Mouse (Mus musculus) kidney, embryonic 15.5 days (tissue): ENCODE data around the gene Hspa2. TPM values are rescaled to one million over a fixed set of nuclear protein-coding genes. Genes with fewer than 3 reads are reported as not detected.

Experiments
- ATAC-seq: fragments of 200-750 bp; cut with Nextera tagmentation; replicated peaks from 2 replicates; pipeline ENCODE4 v1.8.0; 2017; ENCODE audit warnings: moderate TSS enrichment; ENCODE audit not compliant: low FRiP score
- H3K27ac ChIP-seq: fragments of 300-500 bp; sonication (generic); 2 replicates; pipeline ENCODE4 v1.5.1; 2015; ENCODE audit warnings: mild to moderate bottlenecking, inconsistent platforms
- H3K27me3 ChIP-seq: fragments of 300-500 bp; sonication (generic); 2 replicates; pipeline ENCODE4 v1.6.1; 2015; ENCODE audit warnings: inconsistent platforms
- H3K36me3 ChIP-seq: fragments of 300-500 bp; sonication (generic); 2 replicates; pipeline ENCODE4 v1.6.1; 2015; ENCODE audit warnings: inconsistent platforms
- H3K4me1 ChIP-seq: fragments of 300-500 bp; sonication (generic); 2 replicates; pipeline ENCODE4 v1.6.1; 2015; ENCODE audit warnings: inconsistent platforms
- H3K4me2 ChIP-seq: fragments of 300-500 bp; sonication (generic); 2 replicates; pipeline ENCODE4 v1.6.1; 2015; ENCODE audit warnings: moderate library complexity, mild to moderate bottlenecking, inconsistent platforms
- H3K4me3 ChIP-seq: fragments of 300-500 bp; sonication (generic); replicated peaks from 2 replicates; pipeline ENCODE4 v1.5.1; 2015; ENCODE audit warnings: mild to moderate bottlenecking, inconsistent platforms
- H3K9ac ChIP-seq: fragments of 300-500 bp; sonication (generic); 2 replicates; pipeline ENCODE4 v1.6.1; 2015; ENCODE audit warnings: mild to moderate bottlenecking, inconsistent platforms
- H3K9me3 ChIP-seq: fragments of 300-500 bp; sonication (generic); replicated peaks from 2 replicates; pipeline ENCODE4 v1.6.1; 2016; ENCODE audit warnings: inconsistent platforms
- WGBS: fragments of 180-500 bp; shearing (Covaris S2); methylation state at CpG from one replicate; pipeline ENCODE4 v1.1.7; 2015; ENCODE audit warnings: mixed read lengths; 5-methylcytosine and 5-hydroxymethylcytosine counted together
- polyA plus RNA-seq: library from polyadenylated mRNA; unstranded; fragments of >200 nt; fragmentation: Nextera tagmentation; extraction: Ambion mirVana; gene quantifications from 2 replicates; pipeline ENCODE4 v1.2.1, GENCODE M21; 2015

The Hspa2 gene
- polyA plus RNA-seq: 9.3 and 10.3 TPM in 2 replicates

GRCm38 (mm10) chr12:76403886-76404537, at the start of gene Hspa2:
Gene Hspa2, plus strand, starts transcription at chr12:76404176.
- Histone ChIP-seq H3K4me1 (peaks cover 26% of the 10 kb centered on the region), H3K9ac (peak within 1 kb of the TSS; percentile 66), H3K36me3 (no peaks in the 10 kb centered on the region), H3K4me2 (peak within 1 kb of the TSS; percentile 94), H3K27me3 (peaks cover 41% of the 10 kb centered on the region), H3K9me3 (no peaks in the 10 kb centered on the region), H3K4me3 (peak within 1 kb of the TSS; percentile 78), H3K27ac (peak within 1 kb of the TSS; percentile 97)
- ATAC-seq: peak; percentile 99
- under 1% methylated on average over 54 of the region's 54 CpGs for WGBS

GRCm38 (mm10) chr12:76360868-76361267, 43.1 kb upstream of the Hspa2 start:
- 59% methylated on average over 1 of the region's 1 CpGs for WGBS
- Histone ChIP-seq H3K9me3 (no peaks in the 10 kb centered on the region), H3K4me2 (no peak overlapping the region), H3K4me1 (peaks cover 7% of the 10 kb centered on the region; the same call in 1 of the 2 replicates), H3K27ac (no peak overlapping the region), H3K4me3 (no peak overlapping the region), H3K36me3 (peaks cover 7% of the 10 kb centered on the region; the same call in 1 of the 2 replicates), H3K27me3 (no peaks in the 10 kb centered on the region), H3K9ac (no peak overlapping the region)
- no peak for ATAC-seq

- no peak overlapping the region for H3K4me2 ChIP-seq
- H3K9me3 ChIP-seq: no peaks in the 10 kb centered on the region
- ATAC-seq: peak; percentile 70
- peaks cover 7% of the 10 kb centered on the region; the same call in 1 of the 2 replicates for H3K36me3 ChIP-seq
- H3K4me1 ChIP-seq: peaks cover 13% of the 10 kb centered on the region
- H3K27ac ChIP-seq: peak overlapping the region; percentile 58; the same call in 1 of the 2 replicates
- H3K9ac ChIP-seq: no peak overlapping the region
- H3K4me3 ChIP-seq: no peak overlapping the region
- WGBS: 44% methylated on average over 9 of the region's 9 CpGs
- no peaks in the 10 kb centered on the region for H3K27me3 ChIP-seq
Measured at GRCm38 (mm10) chr12:76361405-76362302, 42.3 kb upstream of the Hspa2 start.

- H3K9ac ChIP-seq: no peak overlapping the region
Measured at GRCm38 (mm10) chr12:76362303-76362676, 41.7 kb upstream of the Hspa2 start.

GRCm38 (mm10) chr12:76366276-76366675, 37.7 kb upstream of the Hspa2 start:
- Histone ChIP-seq H3K36me3 (no peaks in the 10 kb centered on the region), H3K9me3 (no peaks in the 10 kb centered on the region), H3K4me2 (no peak overlapping the region), H3K4me3 (no peak overlapping the region), H3K9ac (no peak overlapping the region), H3K27me3 (no peaks in the 10 kb centered on the region), H3K4me1 (peaks cover 36% of the 10 kb centered on the region), H3K27ac (no peak overlapping the region)
- ATAC-seq: no peak
- WGBS: 73% methylated on average over 3 of the region's 3 CpGs

More at GRCm38 (mm10) chr12:76362303-76362676, 41.7 kb upstream of the Hspa2 start:
- H3K27me3 ChIP-seq: no peaks in the 10 kb centered on the region
- peaks cover 5% of the 10 kb centered on the region; the same call in 1 of the 2 replicates for H3K36me3 ChIP-seq
- H3K27ac ChIP-seq: 0 out of 2 replicates have a peak overlapping the region, but pooled peaks have one; percentile 34
- ATAC-seq: no peak
- H3K4me1 ChIP-seq: peaks cover 20% of the 10 kb centered on the region
- no peak overlapping the region for H3K4me2 ChIP-seq
- no peak overlapping the region for H3K4me3 ChIP-seq
- H3K9me3 ChIP-seq: no peaks in the 10 kb centered on the region
- WGBS: 83% methylated on average over 9 of the region's 9 CpGs

DNA sequence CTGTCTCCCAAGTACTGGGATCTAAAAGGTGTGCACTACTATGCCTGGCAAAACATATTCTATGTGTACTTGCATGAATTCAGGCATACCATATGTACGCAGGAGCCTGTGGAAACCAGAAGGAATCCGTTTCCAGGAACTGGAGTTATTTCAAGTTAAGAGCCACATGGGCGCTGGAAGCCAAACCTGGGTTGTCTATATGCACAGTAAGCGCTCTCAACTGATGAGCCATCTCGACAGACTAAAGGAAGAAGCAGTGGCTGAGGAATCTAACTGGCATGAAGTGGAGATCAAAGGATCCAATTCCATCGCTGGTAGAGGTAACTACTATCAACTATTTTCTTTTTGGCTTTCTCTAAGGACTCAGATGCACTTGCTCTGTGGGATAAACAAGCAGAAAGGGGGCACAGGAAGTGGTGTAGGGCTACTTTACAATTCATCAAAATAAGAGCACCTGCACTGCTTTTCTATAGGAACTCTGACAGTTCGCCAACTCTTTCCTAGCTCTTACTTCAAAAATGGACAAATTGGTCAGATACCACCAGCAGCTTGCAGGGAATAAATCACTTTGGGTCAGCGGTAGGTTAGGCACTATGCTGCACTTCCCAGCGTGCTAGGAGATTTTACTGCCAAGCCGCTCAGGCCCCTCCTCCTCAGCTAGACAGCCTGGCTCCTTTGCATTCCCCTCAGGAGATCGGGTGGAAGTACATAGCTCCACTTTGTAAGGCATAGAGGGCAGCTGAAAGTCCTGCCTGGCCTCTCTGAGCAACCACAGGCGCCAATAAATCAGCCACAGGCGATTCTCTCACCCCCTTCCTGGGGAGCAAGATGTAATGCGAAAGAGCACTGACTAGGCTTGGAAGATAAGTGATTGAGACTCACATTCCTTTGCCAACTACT, 36.6 kb upstream of the Hspa2 start:
- Histone ChIP-seq H3K4me3 (peak overlapping the region; percentile 97), H3K4me2 (peak overlapping the region; percentile 91), H3K36me3 (no peaks in the 10 kb centered on the region), H3K27me3 (no peaks in the 10 kb centered on the region), H3K4me1 (peaks cover 39% of the 10 kb centered on the region), H3K27ac (peak overlapping the region; percentile 100), H3K9ac (peak overlapping the region; percentile 15; the same call in 1 of the 2 replicates), H3K9me3 (no peaks in the 10 kb centered on the region)
- ATAC-seq: no peak; the same call in 1 of the 2 replicates
- 11% methylated on average over 14 of the region's 14 CpGs for WGBS

DNA sequence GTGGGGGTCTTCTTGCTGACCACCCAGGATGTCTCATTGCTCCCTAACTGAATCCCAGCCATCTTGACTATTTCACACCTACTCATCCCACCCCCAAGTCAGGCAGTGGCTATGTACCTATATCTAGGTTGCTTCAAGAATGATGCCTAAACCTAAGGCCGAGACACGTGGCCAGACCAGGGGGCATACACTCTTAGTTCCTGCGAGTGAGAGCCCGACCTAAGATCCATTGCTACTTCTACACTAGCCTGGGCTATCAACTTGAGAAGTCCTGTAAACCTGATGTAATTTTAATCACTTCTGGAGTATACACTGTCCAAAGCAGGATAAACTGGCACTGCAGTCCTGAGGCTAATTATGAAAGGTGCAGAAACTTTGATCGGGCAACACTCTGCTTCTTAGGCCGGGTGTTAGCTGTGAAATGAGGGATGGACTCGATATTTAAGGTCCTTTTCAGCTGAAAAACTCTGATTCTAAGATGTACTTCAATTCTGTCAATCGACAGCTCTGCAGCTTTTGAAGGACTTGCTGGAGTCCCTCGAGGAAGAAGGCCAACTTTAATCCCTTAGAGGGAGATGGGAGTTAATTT, 35.7 kb upstream of the Hspa2 start:
- peak overlapping the region; percentile 100 for H3K27ac ChIP-seq

GRCm38 (mm10) chr12:76368790-76369205, 35.2 kb upstream of the Hspa2 start:
- Histone ChIP-seq H3K4me1 (peaks cover 47% of the 10 kb centered on the region), H3K9me3 (no peaks in the 10 kb centered on the region), H3K4me3 (peak overlapping the region; percentile 97), H3K36me3 (no peaks in the 10 kb centered on the region), H3K4me2 (peak overlapping the region; percentile 91), H3K27ac (peak overlapping the region; percentile 100), H3K9ac (peak overlapping the region; percentile 97), H3K27me3 (no peaks in the 10 kb centered on the region)
- peak; percentile 44 for ATAC-seq
- under 1% methylated on average over 25 of the region's 26 CpGs for WGBS

More for the DNA sequence above, 35.7 kb upstream of the Hspa2 start:
- Histone ChIP-seq H3K9ac (peak overlapping the region; percentile 97; the same call in 1 of the 2 replicates), H3K36me3 (no peaks in the 10 kb centered on the region), H3K4me1 (peaks cover 47% of the 10 kb centered on the region), H3K27me3 (no peaks in the 10 kb centered on the region), H3K9me3 (no peaks in the 10 kb centered on the region), H3K4me3 (peak overlapping the region; percentile 97), H3K4me2 (peak overlapping the region; percentile 91)
- 5% methylated on average over 9 of the region's 9 CpGs for whole genome bisulfite sequencing
- no peak for ATAC-seq

DNA sequence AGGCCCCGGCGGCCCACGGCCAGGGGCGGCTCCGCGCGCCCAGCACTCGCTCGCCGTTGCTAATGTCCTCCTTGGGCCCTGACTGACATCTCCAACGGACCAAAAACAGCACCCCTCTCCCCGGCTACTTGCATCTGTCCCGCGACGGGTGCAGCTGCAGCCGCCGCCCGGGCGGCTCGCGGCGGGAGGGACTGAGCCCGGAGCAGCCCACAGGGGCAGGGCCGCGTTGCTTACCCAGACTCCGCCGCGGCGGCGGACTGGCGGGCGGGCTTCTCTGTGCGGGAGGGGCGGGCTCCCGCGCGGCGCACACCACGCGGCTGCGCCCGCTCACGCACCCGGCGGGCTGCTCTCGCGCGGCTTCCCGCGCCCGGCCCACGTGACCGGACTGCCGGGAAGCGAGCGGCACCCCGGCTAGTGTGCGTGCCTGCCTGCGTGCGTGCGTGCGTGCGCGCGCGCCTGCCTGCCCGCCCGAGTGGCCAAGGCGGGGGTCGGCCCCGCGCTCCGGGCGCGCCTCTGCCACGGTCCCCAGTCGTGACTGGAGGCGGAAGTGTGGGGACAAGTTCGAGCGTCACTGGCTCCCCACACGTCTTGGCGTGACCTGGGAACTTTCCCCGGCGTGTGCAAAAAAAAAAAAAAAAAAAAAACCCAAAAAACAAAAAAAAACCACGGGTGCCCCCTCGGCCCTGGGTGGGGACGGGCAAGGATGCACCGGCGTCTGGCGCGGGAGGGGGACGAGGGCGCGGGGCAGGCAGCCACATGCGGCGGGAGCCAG, 34.6 kb upstream of the Hspa2 start, which contains the start of gene Zbtb25:
Gene Zbtb25, minus strand, starts transcription at position 397 of the 772 bp plus-strand sequence.
- Histone ChIP-seq H3K4me2 (peak within 1 kb of the TSS; percentile 91), H3K36me3 (no peaks in the 10 kb centered on the region), H3K4me3 (peak within 1 kb of the TSS; percentile 97), H3K4me1 (peaks cover 51% of the 10 kb centered on the region), H3K9me3 (no peaks in the 10 kb centered on the region), H3K27me3 (no peaks in the 10 kb centered on the region), H3K9ac (peak within 1 kb of the TSS; percentile 97), H3K27ac (peak within 1 kb of the TSS; percentile 100)
- ATAC-seq: peak; percentile 76
- WGBS: under 1% methylated on average over 94 of the region's 96 CpGs

GRCm38 (mm10) chr12:76369978-76370830, 33.8 kb upstream of the Hspa2 start, which contains the start of gene Zbtb1:
Gene Zbtb1, plus strand, starts transcription at chr12:76370266.
- WGBS: under 1% methylated on average over 92 of the region's 99 CpGs
- peak; percentile 73 for ATAC-seq
- H3K4me3 ChIP-seq: peak within 1 kb of the TSS; percentile 97

More at GRCm38 (mm10) chr12:76369978-76370830, 33.8 kb upstream of the Hspa2 start, which contains the start of gene Zbtb1:
- Histone ChIP-seq H3K9me3 (no peaks in the 10 kb centered on the region), H3K27ac (peak within 1 kb of the TSS; percentile 100), H3K27me3 (no peaks in the 10 kb centered on the region), H3K4me2 (peak within 1 kb of the TSS; percentile 91), H3K36me3 (no peaks in the 10 kb centered on the region), H3K4me1 (peaks cover 51% of the 10 kb centered on the region), H3K9ac (peak within 1 kb of the TSS; percentile 97)
